Mouse (Mus musculus): Measurements from ENCODE around the gene Sgca.

Gene Sgca

DNA sequence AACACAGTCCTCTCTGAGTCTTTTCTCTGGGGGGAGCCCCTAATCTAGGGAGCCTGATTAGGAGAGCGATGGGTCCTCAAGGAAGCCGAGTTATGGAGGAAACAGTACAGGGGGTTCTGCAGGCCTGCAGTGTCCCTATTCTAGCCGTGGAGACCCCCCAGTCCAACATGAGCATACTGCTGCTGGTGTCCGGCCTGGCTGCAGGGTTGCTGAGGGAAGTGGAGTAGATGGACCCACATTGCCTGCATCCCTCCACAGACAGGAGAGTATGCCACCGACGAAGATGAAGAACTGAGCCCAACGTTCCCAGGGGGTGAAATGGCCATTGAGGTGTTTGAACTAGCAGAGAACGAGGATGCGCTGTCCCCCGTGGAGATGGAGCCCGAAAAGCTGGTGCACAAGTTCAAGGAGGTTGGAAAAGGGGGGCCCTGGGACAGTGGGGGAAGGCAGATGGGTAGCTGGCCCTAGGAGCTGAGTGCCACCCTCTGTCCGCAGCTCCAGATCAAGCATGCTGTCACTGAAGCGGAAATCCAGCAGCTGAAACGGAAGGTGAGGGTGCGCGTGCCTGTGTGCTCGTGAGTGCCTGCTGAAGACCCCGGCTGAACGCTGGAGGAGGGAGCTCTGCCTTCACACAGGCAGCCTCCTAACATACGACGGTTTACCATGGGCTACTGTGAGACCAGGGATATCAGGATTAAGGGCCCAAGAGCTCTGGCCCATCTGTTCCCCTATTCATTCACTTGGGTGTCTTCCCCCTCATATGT, 25.6 kb upstream of the Sgca start:
- DNase-seq = no peak

DNA sequence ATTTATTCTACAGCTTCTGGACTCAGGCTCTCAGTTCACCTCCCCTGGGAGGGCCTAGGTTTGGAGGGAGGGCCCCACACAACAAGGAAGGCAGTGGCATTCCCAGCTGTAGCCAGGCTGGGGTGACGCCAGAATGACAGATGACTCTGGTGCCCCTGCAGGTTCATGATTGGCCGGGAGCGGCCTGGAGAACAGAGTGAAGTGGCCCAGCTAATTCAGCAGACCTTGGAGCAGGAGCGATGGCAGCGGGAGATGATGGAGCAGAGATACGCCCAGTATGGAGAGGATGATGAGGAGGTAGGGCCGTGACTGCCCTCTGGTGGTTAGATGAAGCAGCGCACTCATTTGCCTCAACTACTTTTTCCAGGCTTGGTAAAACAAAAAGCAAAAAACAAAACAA, 24.9 kb upstream of the Sgca start:
- DNase-seq = peak; percentile 81

DNA sequence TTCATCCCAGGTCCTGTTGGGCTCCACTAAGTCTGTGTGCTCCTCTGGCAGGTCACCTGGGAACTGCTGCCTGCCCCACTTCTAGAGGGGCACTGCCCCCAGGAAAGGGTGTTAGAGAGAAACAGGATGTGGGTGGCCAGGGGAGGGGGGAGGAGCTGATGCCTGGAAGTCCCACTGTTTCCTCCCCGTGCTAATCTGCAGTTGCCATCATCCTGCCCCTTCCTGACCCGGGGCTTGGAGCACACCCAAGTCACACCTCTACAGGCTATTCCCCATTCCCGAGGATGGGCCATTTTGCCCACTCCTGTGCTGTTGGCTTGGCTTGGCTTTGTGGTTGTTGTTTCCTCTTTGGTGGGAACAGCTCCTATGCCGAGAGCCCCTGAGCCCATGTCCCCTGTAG, 24.4 kb upstream of the Sgca start:
- peak; percentile 77 for DNase-seq

DNA sequence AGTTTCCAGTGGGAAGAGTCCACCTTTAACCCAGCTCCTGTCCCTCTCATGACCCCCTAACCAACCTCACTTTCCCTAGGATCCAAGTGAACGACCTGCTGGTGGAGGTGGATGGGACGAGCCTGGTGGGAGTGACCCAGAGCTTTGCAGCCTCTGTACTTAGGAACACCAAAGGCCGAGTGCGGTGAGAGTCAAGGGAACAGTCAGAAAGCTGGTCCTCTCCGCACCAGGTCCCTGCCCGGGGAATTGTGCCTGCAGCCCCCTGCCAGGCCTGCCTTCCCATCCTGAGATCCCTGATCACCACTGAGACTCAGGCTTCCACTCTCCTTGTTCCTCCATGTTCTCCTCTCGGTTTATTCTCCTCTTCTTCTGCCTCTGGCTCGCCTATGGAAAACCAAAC, 24.0 kb upstream of the Sgca start:
- no peak for DNase-seq

DNA sequence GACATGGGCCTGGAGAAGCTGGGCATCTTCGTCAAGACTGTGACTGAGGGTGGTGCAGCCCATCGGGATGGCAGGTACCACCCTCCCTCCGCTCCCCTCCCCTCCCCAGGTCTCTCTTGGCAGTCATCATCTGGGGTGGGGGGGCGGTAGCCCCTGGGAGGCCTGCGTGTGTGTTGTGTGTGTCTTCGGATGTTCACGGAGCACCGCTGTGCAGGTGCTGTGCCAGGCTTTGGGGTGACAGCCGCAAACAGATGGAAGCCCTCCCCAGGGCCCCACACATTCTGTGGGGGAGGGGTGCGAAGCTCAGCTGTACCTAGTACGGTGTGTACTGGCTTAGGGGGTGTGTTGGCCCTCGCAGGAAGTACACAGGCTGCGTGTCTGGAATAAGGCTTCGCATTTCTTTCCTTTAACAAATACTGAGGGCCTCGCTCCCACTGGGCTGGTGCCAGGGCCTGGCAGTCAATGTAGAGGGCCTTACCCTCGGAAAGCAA, 22.0 kb upstream of the Sgca start:
- no peak for DNase-seq

DNA sequence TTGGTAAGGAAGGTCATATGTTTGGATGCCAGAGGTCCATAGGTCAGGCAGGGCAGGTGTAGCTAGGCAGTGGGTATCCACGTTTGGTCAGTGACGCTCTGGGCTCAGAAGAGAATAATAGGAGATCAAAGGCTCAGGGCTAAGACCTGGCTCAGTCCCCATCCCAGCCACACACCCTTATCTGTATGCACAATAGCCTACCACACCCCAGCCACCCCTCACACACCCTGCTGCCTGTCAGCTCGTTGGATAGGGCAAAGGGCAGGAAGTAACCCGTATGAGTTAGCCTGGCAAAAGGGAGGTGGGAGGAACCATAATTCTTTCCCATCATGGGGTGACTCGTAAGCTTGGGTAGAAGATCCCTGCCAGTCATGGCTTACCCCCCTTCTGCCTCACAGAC, 21.5 kb upstream of the Sgca start:
- no peak for DNase-seq

DNA sequence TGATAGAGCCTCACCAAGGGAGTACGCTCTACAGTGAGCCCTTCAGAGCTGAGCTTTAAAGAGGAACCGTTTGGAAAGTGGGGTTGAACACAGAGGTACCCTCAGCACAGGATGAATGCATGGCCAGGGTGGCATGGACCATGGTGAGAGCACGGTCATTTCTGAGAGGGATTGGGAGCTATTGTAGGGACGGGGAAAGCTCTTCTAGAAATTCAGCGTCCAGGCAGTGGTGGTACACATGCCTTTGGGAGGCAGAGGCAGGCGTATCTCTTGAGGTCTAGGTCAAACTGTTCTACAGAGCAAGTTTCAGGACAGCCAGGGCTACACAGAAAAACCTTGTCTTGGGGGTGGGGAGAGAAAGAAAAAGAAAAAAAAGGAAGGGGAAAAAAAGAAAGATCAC, 20.9 kb upstream of the Sgca start:
- DNase-seq = no peak

DNA sequence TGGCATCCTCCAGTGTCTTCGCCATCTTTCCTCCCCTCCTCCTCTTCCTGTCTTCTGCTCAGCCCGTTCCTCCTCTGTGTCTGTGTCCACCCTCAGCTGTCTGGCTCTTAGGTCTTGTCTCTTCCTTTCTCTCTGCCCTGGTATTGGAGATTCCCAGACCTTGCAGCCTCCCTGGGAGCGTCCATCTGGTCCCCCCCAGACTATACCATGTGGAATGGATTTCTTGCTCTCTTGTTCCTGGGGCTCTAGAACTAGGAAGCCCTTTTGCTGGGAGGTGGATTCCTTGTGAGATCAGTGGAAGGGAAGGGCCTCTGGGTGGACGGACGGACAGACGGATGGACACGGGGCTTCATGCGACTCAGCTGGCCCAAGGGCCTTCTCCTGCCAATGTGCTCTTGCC, 20.0 kb upstream of the Sgca start:
- no peak for DNase-seq

DNA sequence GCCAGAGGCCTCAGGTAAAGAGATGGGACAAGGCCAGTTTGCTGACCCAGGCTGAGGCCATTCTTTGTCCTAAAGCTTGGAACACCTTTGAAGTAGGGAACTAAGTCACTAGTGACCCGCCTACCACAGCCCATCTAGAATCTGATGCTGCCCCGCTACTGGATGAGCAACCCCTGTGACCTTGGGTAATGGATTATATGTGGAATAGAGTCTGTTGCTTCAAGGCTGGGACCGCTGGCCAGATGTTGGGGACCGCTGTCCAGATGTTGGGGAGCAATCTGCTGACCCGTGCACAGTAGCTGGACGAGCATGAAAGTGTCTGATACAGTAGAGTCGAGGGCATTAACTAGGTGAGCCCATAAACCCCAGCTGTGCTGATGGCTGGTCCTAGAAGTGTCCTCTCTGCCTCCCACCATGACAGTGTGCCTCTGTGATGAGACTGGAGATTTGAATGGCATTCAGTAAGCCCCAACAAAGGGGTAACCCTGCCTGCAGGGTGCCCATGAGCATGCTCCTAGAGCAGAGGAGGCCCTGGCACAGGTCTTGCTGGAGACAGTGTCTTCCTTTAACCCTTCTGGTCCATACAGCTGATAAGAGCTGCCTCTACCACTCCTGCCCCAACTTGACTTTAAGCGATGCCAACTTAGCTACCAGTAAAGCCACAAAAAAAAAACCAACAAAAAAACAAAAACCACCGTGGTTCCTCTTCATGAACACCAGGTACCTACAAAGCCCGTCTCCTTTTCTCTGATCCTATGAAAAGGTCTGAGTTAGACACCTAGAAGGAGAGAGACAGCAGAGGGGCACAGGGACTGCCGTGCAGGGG, 19.0 kb upstream of the Sgca start:
- no peak for DNase-seq

DNA sequence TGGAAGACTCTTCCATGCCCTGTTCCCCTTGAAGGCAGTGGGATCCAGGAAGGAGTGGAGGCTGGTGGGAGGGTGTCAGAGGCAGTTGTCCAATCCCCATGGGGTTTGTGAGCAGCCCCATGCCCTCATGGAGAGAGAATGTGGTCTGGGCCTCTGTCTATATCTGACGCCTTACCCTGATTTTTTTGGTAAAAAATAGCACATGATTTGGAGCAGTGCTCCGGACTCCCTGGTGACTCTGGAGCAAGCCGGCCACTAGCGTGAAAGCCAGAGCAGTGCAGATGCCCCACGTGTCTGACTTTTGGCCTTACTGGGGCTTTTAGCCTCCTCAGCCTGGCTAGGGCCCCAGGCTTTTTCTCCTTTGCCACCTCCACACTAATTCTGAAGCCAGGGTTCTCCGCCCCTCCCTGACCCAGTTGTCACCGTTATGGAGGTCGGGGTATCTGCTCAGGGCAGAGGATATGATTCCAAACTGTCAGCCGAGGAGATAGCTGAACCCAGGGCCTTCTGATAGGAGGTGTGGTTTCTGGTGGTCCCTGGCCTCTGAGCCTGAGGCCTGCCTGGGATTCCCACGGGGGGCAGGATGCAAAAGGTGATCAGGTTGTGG, 18.2 kb upstream of the Sgca start:
- no peak for DNase-seq

DNA sequence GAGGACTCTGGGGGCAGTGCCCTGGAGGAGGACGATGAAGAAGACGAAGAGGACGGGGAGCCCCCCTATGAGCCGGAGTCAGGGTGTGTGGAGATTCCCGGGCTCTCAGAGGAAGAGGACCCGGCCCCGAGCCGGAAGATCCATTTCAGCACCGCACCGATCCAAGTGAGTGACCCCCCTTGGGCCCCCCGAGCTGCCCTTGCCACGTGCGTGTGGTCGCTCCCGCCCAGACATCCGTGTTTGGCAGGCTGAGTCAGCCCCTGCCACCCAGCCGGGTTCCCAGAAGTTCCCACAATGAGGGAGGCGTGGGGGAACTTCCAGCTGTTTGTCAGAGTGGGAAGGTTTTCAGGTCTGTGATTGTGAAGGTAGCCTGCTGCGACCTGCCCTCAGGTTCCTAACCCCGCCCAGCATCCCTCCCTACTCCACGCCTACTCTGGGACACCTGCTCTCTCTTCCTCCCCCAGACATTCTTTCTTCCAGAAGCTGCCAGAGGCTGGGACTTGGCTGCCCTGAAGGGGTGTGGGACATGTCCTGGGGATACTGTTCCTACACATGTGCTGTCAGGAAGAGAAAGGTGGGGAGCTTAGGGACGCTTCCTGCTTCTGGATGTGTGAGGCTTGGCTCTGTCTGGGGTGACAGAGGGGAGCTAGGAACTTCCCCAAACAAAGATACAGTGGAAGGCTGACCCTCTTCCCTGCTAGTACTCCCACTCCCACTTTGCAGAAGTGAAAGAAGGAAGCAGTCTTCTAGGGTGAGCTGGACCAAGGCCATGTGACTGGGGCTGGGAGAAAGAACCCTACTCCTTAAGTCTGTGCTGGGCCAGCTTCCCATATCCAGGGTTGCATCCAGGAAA, 16.9 kb upstream of the Sgca start:
- DNase-seq = peak; percentile 65

DNA sequence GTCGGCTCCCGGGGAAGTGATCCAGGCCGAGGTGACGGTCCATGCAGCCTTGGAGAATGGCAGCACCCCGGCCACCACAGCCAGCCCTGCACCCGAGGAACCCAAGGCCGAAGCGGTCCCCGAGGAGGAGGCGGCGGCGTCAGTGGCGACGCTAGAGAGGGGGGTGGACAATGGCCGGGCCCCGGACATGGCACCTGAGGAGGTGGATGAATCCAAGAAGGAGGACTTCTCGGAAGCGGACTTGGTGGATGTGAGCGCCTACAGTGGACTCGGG, 16.3 kb upstream of the Sgca start:
- no peak for DNase-seq

DNA sequence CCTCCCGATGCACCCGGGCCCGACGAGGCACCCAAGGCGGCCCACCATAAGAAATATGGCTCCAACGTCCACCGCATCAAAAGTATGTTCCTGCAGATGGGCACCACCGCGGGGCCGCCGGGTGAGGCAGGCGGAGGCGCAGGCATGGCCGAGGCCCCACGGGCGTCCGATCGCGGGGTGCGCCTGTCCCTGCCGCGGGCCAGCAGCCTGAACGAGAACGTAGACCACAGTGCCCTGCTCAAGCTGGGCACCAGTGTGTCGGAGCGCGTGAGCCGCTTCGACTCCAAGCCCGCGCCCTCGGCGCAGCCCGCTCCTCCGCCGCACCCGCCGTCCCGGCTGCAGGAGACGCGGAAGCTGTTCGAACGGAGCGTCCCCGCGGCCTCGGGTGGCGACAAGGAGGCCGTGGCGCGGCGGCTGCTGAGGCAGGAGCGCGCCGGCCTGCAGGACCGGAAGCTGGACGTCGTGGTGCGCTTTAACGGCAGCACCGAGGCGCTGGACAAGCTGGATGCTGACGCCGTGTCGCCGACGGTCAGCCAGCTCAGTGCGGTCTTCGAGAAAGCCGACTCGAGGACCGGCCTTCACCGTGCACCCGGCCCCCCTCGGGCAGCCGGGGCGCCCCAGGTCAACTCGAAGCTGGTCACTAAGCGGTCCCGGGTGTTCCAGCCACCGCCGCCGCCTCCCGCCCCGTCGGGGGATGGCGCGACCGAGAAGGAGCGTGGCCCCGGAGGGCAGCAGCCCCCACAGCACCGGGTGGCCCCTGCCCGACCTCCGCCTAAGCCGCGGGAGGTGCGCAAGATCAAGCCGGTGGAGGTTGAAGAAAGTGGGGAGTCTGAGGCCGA, 15.7 kb upstream of the Sgca start:
- DNase-seq = peak; percentile 69

DNA sequence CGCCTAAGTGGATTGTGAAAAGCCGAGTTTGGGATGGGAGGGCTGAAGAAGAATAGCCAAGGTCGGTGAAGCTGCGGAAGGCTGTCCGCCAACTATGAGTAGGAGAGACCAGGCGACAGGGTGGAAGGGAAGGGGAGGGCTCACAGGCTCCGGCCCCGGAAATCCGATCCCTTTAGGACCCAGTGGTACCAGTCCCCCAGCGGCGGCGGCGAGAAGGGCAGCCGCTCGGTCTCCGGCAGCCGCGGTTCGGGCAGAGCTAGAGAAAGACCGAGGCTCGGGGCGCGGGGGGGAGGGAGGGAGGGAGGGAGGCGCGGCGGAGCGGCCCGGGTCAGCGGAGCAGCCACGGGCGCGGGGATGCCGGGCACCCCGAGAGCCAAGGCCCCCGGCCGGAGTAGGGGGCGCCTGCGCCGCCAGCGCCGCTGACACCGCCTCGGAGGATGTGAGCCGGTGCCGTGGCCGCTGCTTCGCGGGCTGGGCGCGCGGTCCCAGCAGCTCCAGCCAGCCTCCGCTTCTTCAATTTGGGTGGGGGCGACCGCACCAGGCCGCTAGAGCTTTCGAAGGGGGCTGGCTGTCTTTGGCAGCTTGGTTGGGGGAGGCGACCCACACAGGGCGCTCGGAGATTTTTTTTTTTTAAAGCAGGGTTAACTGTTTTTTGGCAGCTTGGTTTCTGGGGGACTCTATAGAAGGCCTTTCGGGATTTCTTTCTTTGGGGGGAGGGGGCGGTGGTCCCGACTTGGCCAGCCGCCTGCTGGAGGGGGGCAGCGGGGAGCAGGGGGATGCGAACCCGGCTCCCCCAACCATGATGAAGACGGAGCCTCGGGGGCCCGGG, 14.8 kb upstream of the Sgca start, which contains the start of gene Ppp1r9b:
Gene Ppp1r9b (plus strand): TSS at position 287 of the 829 bp plus-strand sequence.
- DNase-seq = peak; percentile 94

DNA sequence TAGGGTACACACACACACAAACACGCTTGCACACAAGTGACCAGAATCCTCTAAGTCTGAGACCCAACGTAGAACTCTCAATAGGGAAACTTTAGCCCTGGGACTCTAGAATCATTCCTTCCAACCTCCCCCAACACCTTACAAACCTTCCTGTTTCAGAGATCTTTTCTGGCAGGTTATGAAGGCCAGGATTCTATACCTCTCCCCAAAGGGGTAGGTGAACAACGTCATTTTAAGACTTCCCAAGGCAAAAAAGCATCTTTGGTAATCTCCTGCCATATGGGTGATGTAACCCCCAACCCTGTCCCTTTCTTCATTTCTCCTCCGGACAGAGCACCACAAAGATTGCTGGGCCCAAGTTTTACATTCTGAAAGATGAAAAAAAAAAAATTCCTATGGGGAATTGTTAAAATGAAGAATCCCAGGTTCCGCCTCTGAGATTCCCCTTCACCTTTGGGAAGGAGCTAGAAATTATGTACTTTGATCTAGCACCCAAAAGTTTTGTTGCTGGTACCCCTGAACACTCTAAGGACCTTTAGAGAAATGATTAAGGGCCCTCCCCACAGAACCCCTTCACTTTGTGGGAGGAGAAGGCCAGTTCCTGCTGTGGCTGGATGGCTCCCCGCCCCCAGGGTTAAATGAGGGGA, 14.1 kb upstream of the Sgca start:
- DNase-seq = no peak

DNA sequence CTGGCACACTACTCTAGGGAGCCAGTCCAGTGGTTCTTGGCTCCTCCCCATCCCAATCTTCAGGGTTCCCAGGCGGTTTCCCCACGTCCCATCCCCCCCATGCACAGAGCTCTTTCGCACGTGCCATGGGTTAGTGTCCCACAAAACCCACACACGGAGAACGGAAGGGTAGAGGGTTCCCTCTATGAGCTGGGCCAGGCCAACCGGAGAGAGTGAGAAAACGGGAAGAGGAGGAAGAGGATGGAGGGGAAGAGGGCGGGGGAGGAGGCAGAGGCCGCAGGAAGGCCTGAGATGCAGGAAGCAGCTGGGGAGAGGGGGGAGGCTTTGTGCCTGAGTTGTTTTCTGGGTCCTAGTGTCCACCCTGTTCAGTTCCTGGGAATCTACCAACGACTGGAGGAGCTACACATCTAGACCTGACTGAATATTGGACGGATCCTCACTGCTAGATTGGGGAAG, 13.5 kb upstream of the Sgca start:
- DNase-seq = peak; percentile 91

DNA sequence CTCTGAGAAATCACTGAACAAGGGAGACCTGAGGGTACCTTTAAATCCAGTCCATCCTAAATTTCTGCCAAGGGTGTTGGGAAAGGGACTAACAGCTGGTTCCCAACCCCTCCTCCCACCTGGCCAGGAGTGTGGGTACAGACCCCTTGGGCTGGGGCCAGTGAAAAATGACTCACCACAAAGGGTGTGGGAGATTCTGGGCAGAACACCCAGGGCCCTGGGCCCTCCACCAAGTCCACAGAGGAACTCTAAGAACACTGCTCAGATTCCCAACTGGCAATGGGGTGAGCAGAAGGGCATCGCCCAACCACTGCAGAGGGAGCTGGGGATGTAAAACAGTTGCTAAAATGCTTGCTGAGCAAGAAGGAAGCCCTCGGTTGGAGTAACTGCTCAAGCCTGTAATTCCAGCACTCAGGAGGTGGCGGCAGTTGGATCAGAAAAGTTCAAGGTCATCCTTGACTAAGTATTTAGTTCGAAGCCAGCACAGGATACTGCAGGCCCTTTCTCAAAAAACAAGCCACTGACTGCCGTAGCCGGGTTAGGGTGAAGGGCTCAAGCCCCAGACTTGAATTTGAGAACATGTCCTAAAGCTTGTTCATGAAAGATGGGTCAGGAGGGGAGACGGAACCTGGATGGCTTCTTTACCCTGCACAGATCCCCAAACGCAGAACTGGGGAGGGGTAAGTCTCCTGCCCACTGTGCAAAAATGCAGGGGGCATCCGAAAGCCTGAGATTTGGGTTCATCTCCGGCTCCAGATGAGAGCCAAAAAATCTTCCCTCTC, 12.8 kb upstream of the Sgca start:
- DNase-seq = no peak

DNA sequence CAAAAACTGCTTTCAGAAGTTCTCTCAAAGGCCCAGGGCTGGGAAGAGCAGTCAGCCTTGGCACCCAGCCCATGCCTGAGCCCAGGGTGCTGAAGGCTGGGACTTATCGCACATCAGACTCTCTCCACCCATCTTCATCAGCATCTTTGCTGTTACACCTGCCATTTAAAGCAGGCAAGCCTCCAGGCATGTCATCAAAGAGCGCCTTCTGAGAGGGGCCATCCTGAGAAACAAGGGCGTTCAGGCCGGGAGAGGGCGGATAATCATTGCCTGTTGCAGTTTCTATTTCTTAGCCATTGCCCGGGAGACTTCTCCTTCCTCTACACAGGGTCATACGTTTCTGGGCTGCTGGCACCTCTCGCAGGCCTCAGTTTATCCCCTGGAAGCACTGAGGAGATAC, 11.7 kb upstream of the Sgca start:
- DNase-seq = no peak

DNA sequence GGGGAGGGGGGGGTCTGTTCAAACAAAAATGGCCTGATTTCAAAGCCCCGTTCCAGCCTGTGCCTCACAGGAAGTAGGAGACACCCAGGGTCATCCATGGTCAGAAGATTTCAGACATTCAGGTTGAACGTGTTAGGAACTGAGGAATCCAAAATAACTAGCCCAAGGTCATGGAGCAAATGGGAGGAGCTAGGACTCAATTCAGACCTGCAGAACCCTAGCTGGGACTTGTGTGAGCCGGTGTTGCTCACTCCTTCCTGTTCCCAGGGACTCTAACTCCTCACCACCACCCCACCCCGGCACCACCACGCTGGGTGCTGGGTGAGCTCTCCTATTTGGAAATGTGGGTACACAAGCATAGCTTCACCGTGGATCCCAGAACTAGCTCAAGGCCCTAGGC, 11.2 kb upstream of the Sgca start:
- no peak for DNase-seq

DNA sequence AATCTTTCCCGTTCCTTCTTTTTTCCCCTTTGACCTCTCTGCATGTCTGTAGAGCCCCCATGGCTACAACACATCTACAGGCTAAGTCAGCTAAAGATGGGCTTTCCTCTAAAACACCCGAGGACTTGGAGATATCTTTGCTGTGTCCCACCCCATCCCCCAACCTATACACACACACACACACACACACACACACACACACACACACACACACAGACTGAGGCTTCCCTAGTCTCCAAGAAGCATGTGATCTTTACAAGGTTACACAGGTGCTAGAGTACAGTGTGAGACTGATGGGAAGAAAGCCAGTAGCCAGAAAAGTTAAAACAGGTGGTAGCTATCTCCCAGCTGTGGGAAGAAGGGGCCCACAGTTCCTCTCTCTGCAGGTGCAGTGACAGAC, 10.3 kb upstream of the Sgca start:
- DNase-seq = no peak

Data from kidney, postnatal 14 days (tissue).